Mouse (Mus musculus) T-helper 2 cell (primary cell): ENCODE measurements around the gene Rab11fip5.

Experiments
- in situ Hi-C: fragments of 300-600 bp; cut with MboI, MseI; formaldehyde crosslinking; loops from one replicate; pipeline ENCODE4 v1.15.1; 2025; ENCODE audit warnings: high pct_unique_total_duplicates

The Rab11fip5 gene

DNA sequence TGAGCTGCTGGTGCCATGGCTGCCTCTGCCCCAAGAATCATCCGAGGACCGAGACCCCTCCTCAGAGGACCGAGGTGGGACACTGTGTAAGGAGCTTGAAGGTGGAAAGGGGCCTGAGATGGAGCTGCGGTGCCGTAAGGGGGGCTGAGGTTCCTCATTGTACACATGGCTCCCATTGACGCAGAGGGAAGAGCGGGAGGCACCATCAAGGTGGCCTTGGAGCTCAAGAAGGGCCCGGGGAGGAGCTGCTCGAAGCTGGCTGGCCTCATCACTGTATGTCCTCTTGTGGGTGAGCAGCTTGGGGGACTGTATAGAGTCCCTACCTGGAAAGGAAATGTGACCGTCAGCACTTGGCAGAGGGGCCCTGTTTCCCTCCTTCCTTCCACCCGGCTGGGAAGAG, 26.3 kb downstream of the Rab11fip5 start:
- in situ Hi-C loops, result loop anchor here (5.0 kb wide), 1 partner anchor 39 kb away; no protein-coding TSS in a partner anchor

GRCm38 (mm10) chr6:85346028-85346634, 28.3 kb downstream of the Rab11fip5 start:
- in situ Hi-C loops, result loop anchor here (5.0 kb wide), 1 partner anchor 41 kb away; no protein-coding TSS in a partner anchor

GRCm38 (mm10) chr6:85344929-85345328, 29.5 kb downstream of the Rab11fip5 start:
- in situ Hi-C loops, result loop anchor here (5.0 kb wide), 1 partner anchor 42 kb away; no protein-coding TSS in a partner anchor

DNA sequence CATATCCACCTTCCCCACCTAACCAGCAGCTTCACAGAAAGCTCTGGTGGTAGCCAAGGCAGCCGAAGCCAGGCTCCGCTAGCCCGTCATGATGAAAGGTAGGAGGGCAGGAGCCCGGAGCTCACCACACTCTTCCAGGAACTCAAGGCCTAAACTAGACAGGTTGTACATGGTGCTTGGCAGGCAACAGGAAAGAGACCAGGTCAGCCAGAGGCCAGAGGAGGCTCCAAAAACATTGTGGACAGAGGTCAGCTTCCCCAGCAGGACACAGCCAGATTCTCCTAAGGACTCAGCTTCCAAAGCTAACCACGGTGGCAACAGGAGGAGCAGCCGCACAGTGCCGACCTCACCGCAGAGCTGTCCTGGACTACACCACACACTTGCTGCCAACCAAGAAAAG, 31.4 kb downstream of the Rab11fip5 start:
- in situ Hi-C loops, result no loop called here

DNA sequence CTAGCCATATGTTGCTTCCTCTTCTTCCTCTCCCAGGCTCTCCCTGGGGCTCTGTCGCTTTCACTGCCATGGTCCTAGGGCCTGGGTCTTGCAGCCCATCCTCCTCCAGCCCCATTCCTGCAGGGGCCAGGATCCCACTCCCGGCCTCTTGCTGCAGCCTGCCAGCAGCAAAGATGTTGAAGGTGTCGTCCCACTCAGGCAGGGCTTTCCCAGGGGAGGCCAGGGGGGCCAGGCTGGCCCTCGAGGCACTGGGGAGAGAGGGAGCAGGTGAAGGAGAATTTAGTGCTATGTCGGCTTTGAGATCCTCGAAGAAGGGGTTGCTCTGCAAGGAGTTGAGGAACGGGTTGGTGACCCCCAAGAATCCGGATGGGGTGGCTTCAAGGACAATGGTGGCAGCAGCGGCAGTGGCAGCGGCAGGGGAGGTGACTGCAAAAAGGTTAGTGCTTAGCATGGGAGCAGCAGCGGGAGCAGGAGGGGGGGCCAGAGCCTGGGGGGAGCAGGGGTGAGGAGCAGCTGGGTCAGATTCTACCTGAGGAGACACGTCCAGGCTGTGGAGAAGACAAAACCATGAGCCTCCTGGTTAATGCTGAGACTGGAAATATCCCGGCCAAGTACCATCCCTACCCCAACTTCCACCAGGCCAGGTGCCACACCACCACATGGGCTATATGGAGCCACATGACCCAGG, 32.5 kb downstream of the Rab11fip5 start:
- in situ Hi-C loops, result no loop called here

- in situ Hi-C loops, result no loop called here
Observed at GRCm38 (mm10) chr6:85340184-85340583, 34.2 kb downstream of the Rab11fip5 start.

- in situ Hi-C loops, result no loop called here
Observed at GRCm38 (mm10) chr6:85339273-85339901, 35.0 kb downstream of the Rab11fip5 start.

- in situ Hi-C loops, result no loop called here
Observed at GRCm38 (mm10) chr6:85336944-85337343, 37.5 kb downstream of the Rab11fip5 start.

- in situ Hi-C loops, result no loop called here
Observed at GRCm38 (mm10) chr6:85335352-85335751, 39.1 kb downstream of the Rab11fip5 start.

GRCm38 (mm10) chr6:85334851-85335250, 39.6 kb downstream of the Rab11fip5 start:
- in situ Hi-C loops, result no loop called here

DNA sequence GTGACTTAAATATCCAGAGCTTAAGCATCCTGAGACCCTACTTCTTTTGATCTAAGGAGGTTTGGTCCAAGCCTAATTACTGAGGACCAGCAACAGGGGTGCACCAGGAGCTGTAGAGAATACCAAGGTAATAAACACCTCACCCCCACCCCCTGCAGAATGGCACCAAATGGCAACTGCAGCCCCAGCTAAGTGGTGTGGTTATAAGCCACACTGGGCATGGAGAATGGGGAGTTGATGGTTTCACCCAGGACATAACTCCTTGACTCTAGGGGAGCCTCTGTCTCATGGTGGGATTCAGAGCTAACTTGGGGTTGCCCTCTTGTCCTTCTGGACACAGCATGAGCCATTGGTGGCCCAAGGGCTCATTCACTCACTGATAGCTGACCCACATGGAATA, 40.2 kb downstream of the Rab11fip5 start:
- in situ Hi-C loops, result no loop called here

DNA sequence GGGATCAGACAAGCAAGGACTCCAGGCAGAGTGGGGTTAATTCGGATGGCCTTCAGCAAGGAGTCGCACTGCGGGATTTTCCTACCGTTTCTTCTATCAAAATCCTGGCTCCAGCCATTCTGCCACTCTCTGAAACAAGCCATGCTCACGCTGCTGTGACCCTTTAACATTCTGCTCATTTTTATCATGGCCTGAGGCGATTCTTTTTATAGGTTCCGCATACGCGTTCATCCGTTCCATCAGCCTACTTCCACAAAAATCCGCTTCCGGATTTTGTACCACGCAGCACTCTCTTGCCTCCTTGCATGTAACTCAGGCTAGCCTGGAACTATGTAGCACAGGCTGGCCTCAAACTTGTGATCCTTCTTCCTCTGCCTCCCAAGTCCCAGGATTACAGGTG, 40.7 kb downstream of the Rab11fip5 start:
- in situ Hi-C loops, result no loop called here

DNA sequence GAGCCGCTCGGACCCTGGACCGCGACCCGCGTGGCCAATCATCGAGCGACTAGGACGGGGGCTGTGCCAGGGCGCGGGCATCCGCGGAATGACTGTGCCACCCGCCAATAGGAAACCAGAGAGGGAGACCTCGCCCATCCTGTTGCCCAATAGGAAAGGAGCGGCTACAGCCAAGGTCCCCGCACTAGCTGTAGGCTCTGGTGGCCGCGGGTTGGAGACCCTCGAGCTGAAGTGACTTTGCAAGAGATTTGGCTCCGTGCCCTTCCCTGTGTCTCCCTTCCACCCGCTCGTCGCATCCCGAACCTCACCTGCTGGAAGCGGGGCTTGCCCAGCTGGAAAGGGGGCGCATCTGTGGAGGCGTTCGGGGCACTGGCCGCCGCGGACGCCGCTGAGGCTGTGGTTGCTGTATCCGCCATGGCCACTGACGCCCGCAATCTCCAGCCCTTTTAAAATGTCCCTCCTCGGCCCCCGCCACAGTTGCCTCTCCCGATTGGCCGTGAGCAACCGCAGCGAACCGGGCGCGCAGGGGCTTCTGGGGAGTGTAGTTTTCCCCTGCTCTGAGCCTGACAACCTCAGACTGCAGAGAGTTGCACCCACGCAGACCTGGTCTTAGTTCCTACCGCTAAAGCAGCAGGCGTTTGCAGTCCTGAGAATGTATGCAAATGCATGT, 41.3 kb downstream of the Rab11fip5 start, which contains the start of gene Sfxn5:
Gene Sfxn5 (minus strand): TSS at position 423 of the 670 bp plus-strand sequence.
- in situ Hi-C loops, result no loop called here

GRCm38 (mm10) chr6:85332351-85332999, 42.0 kb downstream of the Rab11fip5 start:
- in situ Hi-C loops, result no loop called here

- in situ Hi-C loops, result no loop called here
Observed at GRCm38 (mm10) chr6:85331736-85332135, 42.7 kb downstream of the Rab11fip5 start.

- in situ Hi-C loops, result no loop called here
Observed at GRCm38 (mm10) chr6:85331221-85331735, 43.2 kb downstream of the Rab11fip5 start.

DNA sequence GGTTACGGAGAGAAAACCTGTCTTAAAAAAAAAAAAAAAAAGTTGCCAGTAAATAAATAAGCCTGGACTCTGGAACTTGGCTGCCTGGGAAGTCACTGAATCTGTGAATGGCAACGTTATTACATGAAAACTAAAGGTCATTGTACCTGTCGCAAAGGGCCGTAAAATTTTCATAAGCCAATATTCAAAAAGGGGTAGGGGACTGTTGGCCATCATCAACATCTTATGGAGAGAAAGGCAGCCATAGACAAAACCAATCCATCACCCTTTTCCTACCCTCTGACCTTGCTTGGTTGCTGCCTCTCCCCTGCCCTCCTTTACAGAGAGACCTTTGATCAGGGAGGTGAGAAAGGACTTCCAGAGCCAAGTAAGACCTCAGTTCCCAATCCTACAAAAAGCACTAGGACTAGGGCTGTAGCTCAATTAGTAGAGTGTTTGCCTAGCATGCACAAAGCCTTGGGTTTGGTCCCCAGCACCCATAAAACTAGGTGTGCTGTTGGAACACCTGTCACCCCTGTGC, 44.7 kb downstream of the Rab11fip5 start:
- in situ Hi-C loops, result no loop called here

DNA sequence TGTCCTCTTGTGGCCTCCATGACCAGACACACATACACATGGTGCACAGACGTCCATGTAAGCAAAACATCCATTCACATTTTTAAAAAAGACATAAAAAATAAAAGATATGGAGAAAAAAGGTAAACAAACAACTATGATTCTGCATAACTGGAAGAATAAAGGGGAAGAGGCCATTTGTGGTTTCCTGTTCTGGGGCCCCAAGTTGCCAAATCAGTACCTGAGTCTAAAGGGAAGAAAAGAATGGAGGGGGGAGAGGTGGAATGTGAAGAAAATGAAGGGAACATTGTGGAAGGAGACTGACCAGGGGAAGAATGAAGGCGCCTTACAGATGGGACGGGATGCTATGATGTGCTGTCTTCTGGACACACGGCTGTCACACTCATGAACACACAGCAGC, 47.9 kb downstream of the Rab11fip5 start:
- in situ Hi-C loops, result no loop called here

GRCm38 (mm10) chr6:85325109-85325508, 49.3 kb downstream of the Rab11fip5 start:
- in situ Hi-C loops, result no loop called here

- in situ Hi-C loops, result no loop called here
Observed at GRCm38 (mm10) chr6:85320445-85320866, 54.0 kb downstream of the Rab11fip5 start.

DNA sequence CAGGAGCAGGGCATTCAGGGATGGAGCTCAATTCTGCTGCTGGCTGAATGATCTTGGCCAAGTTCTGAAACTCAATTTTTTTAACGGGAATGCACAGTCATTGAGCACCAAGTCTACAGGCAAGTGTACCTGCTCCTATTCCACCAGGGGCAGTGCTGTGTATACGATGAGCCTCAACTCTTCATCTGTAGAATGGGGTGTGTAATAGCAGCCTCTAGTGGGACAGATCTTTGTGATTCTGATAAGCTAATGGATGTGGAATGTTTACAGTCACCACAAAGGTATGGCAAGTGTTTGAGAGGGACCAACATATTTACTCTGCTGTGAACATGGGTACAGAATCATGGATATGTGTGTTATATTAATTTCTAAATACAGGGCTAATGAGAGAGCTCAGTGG, 58.2 kb downstream of the Rab11fip5 start:
- in situ Hi-C loops, result no loop called here
